Mouse (Mus musculus): Measurements from ENCODE around the gene Eya3. TPM values are rescaled to one million over a fixed set of nuclear protein-coding genes. Genes with fewer than 3 reads are reported as not detected.

The Eya3 gene
- 30.7 and 31.7 TPM in 2 replicates for polyA plus RNA-seq (2012; rRNA removed)

DNA sequence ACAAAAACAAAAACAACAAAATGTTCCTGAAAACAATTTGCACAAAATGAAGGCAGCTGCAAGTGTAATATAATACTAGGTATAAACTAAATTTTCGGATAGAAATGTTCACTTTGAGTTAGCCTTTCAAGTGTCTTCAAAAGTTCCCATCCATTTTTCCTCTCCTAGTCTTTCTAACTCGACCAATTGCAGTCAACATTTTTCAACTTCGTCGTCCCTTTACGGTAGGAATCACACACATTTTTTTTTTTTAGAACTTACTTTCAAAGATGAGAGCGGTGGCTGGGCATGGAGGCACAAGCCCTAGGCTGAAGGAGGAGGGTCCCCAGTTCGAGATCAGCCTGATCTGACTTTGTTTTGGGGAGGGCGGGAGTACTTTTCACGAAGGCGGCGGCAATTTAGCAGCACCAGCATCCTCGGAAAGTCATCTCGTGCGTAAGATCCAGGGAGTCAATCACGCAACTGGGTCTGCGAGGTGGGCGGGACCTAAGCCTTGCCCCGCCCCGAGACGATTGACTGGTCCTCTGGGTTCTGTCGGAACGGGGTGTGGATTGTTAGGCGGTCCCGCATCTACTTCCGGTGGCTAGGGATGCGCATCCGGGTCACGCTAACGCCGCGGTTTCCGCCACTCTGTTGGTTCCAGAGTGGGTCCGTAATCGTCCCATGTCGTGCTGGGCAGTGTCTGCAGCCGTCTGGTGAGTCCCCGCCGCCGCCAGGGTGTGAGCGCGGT lies at the start of gene Eya3:
Gene Eya3 (plus strand): TSS at position 527 of the 730 bp plus-strand sequence.

DNA sequence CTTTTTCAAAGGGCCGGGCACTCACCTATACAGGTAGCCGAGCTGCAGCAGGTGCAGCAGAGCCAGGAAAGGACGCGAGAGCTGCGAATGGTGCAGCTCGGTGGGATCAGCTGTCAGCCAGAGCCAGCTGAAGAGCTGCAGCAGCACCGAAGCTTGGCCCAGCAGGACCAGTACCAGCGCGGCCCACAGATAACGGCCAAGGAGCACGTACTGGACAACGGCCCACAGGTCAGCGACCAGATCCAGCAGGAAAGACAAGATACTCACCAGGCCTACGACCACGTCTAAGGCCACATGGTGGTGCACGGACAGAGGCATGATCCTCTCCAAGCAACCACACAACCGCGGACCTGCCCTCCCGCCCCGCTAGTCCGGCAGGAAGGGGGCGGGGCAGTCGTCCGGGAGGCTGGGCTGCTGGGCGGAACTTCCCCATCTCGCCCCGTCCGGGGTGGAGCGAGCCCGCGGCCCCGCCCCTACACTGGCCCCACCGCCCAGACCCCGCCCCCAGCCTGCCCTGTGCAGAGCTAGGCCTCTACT lies 93.4 kb downstream of the Eya3 start, which contains the start of gene Xkr8:
Gene Xkr8 (minus strand): TSS at position 399 of the 537 bp plus-strand sequence.

DNA sequence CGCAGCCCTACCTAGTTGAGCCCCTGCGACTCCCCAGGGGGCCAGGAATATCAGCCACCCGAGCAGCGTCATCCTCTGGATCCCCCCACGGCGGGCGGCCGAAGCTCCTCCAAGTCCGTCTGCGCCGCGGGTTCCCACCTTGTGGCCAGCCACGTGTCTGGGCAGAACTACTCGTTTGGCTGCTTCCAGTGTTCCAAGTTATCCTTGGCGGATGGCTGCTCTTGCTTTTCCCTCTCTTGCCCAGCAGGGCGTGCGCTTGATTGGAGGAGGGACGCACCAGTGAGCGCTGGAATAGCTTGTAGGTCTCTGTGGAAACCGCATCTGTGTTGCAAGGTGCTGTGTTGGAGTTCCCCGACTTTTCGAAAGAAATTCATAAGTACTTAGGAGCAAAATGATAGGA lies 118.2 kb downstream of the Eya3 start, which contains the start of gene Smpdl3b:
Gene Smpdl3b (minus strand): TSS at position 279 of the 400 bp plus-strand sequence.

DNA sequence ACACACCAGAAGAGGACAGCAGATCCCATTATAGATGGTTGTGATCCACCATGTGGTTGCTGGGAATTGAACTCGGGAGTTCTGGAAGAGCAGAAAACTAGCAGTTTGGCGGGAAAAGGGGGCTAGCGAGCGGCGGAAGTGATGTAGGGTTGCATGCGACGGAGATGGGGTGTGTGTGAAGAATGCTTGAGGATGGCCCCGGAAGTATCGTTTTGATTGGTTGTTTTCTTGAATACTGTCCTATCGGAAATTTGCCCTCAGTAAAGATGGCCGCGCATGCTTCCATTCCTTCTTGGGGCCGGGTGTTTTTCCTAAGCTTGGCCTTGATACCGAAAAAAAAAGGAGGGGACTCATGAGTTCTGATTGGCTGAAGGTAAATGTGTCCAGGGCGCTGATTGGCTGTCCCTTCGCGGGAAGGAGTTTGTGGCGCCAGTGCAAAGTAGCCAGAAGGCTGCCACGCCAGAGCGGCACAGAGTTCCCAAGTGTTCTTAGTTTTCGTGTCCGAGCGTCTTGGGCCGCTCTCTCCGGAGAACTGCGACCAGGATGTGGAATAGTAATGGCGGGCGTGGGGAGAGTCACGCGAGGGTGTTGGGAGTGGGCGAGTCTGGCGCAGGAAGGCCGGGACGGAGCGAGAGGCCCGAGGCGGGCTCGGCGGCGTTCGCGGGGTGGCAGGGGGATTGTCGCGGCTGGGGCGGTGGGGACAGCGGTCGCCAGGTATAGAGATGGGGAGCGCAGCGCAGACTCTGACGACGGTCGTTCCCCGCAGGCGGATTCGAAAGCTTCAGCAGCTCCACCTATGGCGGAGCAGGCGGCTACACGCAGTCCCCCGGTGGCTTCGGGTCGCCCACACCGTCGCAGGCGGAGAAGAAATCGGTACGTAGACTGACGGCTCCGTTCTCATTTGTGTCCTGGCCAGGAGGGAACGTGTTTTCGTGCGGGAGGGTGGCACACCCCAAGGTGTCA lies 129.4 kb downstream of the Eya3 start, which contains the start of gene Rpa2:
Gene Rpa2 (plus strand): TSS at position 419 of the 963 bp plus-strand sequence.

Other genes starting within 250 kb of the Eya3 start
- gene Phactr4, start 216.5 kb upstream of the Eya3 start, polyA plus RNA-seq (2012; rRNA removed): 18.2 and 19.2 TPM in 2 replicates
- 7.1 and 8.5 TPM in 2 replicates for gene Med18, start 175.1 kb upstream of the Eya3 start, polyA plus RNA-seq (2012; rRNA removed)
- 4.7 and 5.3 TPM in 2 replicates for gene Sesn2, start 128.5 kb upstream of the Eya3 start, polyA plus RNA-seq (2012; rRNA removed)
- gene Atpif1, start 105.3 kb upstream of the Eya3 start, polyA plus RNA-seq (2012; rRNA removed): 986 and 1,012 TPM in 2 replicates
- 115 TPM in 2 replicates for gene Dnajc8, start 103.4 kb upstream of the Eya3 start, polyA plus RNA-seq (2012; rRNA removed)
- gene Ptafr, start 74.9 kb upstream of the Eya3 start, polyA plus RNA-seq (2012; rRNA removed): 0.75 and 0.78 TPM in 2 replicates
- gene Xkr8, start 93.6 kb downstream of the Eya3 start, polyA plus RNA-seq (2012; rRNA removed): 5.8 and 7.1 TPM in 2 replicates
- gene Smpdl3b, start 118.3 kb downstream of the Eya3 start, polyA plus RNA-seq (2012; rRNA removed): 1.6 and 2.5 TPM in 2 replicates
- gene Rpa2, start 129.3 kb downstream of the Eya3 start, polyA plus RNA-seq (2012; rRNA removed): 44.9 and 49.1 TPM in 2 replicates
- gene Themis2, start 157.4 kb downstream of the Eya3 start, polyA plus RNA-seq (2012; rRNA removed): 1.1 and 1.5 TPM in 2 replicates
- 102 and 109 TPM in 2 replicates for gene Ppp1r8, start 204.2 kb downstream of the Eya3 start, polyA plus RNA-seq (2012; rRNA removed)
- 104 and 111 TPM in 2 replicates for gene Stx12, start 245.5 kb downstream of the Eya3 start, polyA plus RNA-seq (2012; rRNA removed)